Mouse (Mus musculus) heart, embryonic 11.5 days (tissue): ENCODE results near the gene Gm26602. TPM values are rescaled to one million over a fixed set of nuclear protein-coding genes. Genes with fewer than 3 reads are reported as not detected.

ENCODE experiments used
- ATAC-seq: fragments of 200-750 bp; cut with Nextera tagmentation; replicated peaks from 2 replicates; pipeline ENCODE4 v1.8.0; 2017; ENCODE audit warnings: moderate library complexity; ENCODE audit not compliant: insufficient number of reproducible peaks, low FRiP score, low TSS enrichment
- H3K27ac ChIP-seq: fragments of 300-500 bp; sonication (generic); 2 replicates; pipeline ENCODE4 v1.5.1; 2014; ENCODE audit warnings: mild to moderate bottlenecking, low read depth, low read length
- H3K27me3 ChIP-seq: fragments of 300-500 bp; sonication (generic); 2 replicates; pipeline ENCODE4 v1.6.1; 2014; ENCODE audit warnings: mild to moderate bottlenecking, low read length, mixed read lengths; ENCODE audit not compliant: control insufficient read depth, insufficient read depth
- H3K36me3 ChIP-seq: fragments of 300-500 bp; sonication (generic); 2 replicates; pipeline ENCODE4 v1.6.1; 2014; ENCODE audit warnings: mild to moderate bottlenecking, low read length, moderate library complexity, mixed read lengths; ENCODE audit not compliant: control insufficient read depth, insufficient read depth
- H3K4me1 ChIP-seq: fragments of 300-500 bp; sonication (generic); 2 replicates; pipeline ENCODE4 v1.6.1; 2014; ENCODE audit warnings: low read length; ENCODE audit not compliant: control insufficient read depth, insufficient read depth
- H3K4me2 ChIP-seq: fragments of 300-500 bp; sonication (generic); 2 replicates; pipeline ENCODE4 v1.6.1; 2014; ENCODE audit warnings: mild to moderate bottlenecking, moderate library complexity
- H3K4me3 ChIP-seq: fragments of 300-500 bp; sonication (generic); 2 replicates; pipeline ENCODE4 v1.5.1; 2014; ENCODE audit warnings: low read depth, low read length
- H3K9ac ChIP-seq: fragments of 300-500 bp; sonication (generic); 2 replicates; pipeline ENCODE4 v1.6.1; 2014; ENCODE audit warnings: mild to moderate bottlenecking, low read depth, low read length, moderate library complexity
- H3K9me3 ChIP-seq: fragments of 300-500 bp; sonication (generic); replicated peaks from 2 replicates; pipeline ENCODE4 v1.6.1; 2016; ENCODE audit warnings: low read length; ENCODE audit not compliant: control insufficient read depth
- WGBS: fragments of 180-500 bp; shearing (Covaris S2); extraction: QIAGEN DNeasy Blood & Tissue Kit; methylation state at CpG from one replicate; pipeline ENCODE4 v1.1.7; 2014; ENCODE audit not compliant: insufficient replicate concordance; 5-methylcytosine and 5-hydroxymethylcytosine counted together
- polyA plus RNA-seq: library from polyadenylated mRNA; unstranded; fragments of >200 nt; fragmentation: Nextera tagmentation; extraction: Ambion mirVana; gene quantifications from 2 replicates; pipeline ENCODE4 v1.2.1, GENCODE M21; 2014

The Gm26602 gene
- polyA plus RNA-seq, 1 experiment from 2014 or later: 8.1 TPM

DNA sequence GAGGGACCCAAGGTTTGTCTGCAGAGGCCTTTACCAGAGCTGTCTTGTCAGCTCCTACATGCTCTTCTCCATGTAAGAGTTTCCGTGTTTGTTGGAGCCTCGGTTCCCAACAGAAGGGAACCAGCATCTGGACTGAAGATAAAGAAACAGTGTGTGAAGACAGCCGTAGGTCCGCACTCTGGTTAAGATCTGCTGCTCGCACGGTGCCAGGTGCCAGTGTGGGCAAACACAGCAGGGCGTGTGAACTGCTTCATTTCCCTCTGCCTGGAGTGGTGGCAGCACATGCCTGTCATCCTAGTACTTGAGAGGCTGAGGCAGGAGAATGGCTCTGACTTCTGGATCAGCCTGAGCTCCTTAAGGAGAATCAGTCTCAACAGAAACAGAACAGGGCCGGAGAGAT is 38.8 kb upstream of the Gm26602 start:
- no peaks in the 10 kb centered on the region for H3K9me3 ChIP-seq
- peaks cover 8% of the 10 kb centered on the region for H3K4me1 ChIP-seq
- H3K4me2 ChIP-seq: no peak overlapping the region
- ATAC-seq: no peak
- no peak overlapping the region for H3K9ac ChIP-seq
- 80% methylated on average over 8 of the region's 8 CpGs for WGBS
- no peak overlapping the region for H3K4me3 ChIP-seq
- H3K27me3 ChIP-seq: peaks cover 8% of the 10 kb centered on the region; the same call in 1 of the 2 replicates
- no peaks in the 10 kb centered on the region for H3K36me3 ChIP-seq
- H3K27ac ChIP-seq: no peak overlapping the region

DNA sequence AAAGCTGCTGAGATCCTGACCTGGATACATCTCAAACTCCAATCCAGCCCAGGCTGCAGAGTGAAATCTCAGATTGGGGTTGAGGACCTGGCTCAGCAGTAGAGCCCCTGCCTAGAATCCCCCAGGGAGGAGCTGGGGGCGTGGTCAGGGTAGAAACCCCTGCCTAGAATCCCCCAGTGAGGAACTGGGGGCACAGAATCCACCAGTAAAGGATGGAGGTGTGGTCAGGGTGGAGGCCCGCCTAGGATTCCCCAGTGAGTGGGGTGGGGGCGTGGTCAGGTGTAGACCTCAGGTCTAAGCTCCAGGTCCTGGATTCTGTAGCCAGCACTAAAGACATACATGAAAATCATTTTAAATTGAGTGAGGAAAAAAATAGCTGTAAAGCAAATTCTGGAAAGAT is 37.8 kb upstream of the Gm26602 start:
- Histone ChIP-seq H3K36me3 (no peaks in the 10 kb centered on the region), H3K4me3 (no peak overlapping the region), H3K4me1 (peaks cover 8% of the 10 kb centered on the region), H3K9ac (no peak overlapping the region), H3K4me2 (no peak overlapping the region; the same call in 1 of the 2 replicates), H3K27ac (no peak overlapping the region), H3K9me3 (no peaks in the 10 kb centered on the region), H3K27me3 (peaks cover 8% of the 10 kb centered on the region; the same call in 1 of the 2 replicates)
- WGBS: 47% methylated on average over 3 of the region's 3 CpGs
- ATAC-seq: no peak

DNA sequence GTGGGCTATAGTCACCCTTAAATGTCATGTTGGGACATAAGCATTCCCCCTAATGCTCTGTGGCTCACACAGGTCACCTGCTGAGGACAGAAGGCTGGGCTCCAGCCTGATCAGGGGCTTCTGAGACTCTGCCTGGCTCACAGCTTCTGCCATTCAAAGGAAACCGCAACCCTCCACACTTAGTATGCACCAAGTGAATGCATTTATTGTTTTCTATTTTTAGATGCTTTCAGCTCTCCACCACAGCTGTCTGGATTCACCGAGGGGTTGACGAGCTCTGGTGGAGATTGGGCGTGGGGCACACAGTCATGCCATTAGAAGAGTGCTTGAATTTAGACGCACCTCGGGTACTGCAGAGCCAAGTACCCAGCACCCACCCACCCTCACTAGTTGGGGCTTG is 37.3 kb upstream of the Gm26602 start:
- Histone ChIP-seq H3K4me3 (peak overlapping the region; percentile 69), H3K27me3 (peaks cover 8% of the 10 kb centered on the region; the same call in 1 of the 2 replicates), H3K4me2 (peak overlapping the region; percentile 74), H3K9ac (peak overlapping the region; percentile 64; the same call in 1 of the 2 replicates), H3K4me1 (peaks cover 8% of the 10 kb centered on the region), H3K9me3 (no peaks in the 10 kb centered on the region), H3K36me3 (no peaks in the 10 kb centered on the region), H3K27ac (no peak overlapping the region)
- WGBS: 12% methylated on average over 6 of the region's 6 CpGs
- no peak for ATAC-seq

- 6% methylated on average over 19 of the region's 26 CpGs for WGBS
- ATAC-seq: no peak
- Histone ChIP-seq H3K4me2 (peak overlapping the region; percentile 74), H3K36me3 (no peaks in the 10 kb centered on the region), H3K27me3 (peaks cover 8% of the 10 kb centered on the region; the same call in 1 of the 2 replicates), H3K4me1 (peaks cover 8% of the 10 kb centered on the region), H3K4me3 (peak overlapping the region; percentile 69), H3K27ac (no peak overlapping the region), H3K9ac (peak overlapping the region; percentile 64), H3K9me3 (no peaks in the 10 kb centered on the region)
Observed at GRCm38 (mm10) chr10:79873715-79874289, 36.9 kb upstream of the Gm26602 start.

GRCm38 (mm10) chr10:79874290-79874862 is 36.3 kb upstream of the Gm26602 start, which contains the start of the genes Prtn3 and Plppr3:
Gene Prtn3 (plus strand): TSS chr10:79874476.
Gene Plppr3 (minus strand): TSS chr10:79874634.
- WGBS: 0% methylated on average over 42 of the region's 57 CpGs

DNA sequence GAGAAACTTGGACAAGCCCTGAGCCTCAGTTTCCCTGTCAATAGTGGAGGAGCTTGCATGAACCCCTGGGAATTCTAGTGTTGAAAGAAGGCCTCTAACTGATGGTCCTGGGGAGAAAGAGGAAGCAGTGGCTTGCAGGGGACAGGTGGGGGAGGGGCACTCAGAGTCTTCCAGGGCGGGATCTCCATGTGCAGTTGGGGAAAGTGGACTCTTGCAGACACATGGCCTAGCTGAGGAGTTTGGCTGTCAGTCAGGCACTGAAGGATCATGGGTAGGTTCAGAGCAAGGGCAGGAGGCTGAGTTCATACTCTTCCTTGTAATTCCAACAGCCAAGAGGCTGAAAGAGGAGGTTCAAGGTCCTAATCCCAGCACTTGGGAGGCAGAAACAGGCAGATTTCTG is 33.5 kb upstream of the Gm26602 start:
- no peak for ATAC-seq
- Histone ChIP-seq H3K4me3 (no peak overlapping the region), H3K36me3 (no peaks in the 10 kb centered on the region), H3K9ac (no peak overlapping the region), H3K4me2 (no peak overlapping the region), H3K4me1 (peaks cover 20% of the 10 kb centered on the region), H3K27ac (no peak overlapping the region), H3K27me3 (peaks cover 12% of the 10 kb centered on the region), H3K9me3 (no peaks in the 10 kb centered on the region)
- 36% methylated on average over 1 of the region's 1 CpGs for WGBS

More at GRCm38 (mm10) chr10:79874290-79874862, 36.3 kb upstream of the Gm26602 start, which contains the start of the genes Prtn3 and Plppr3:
- H3K27me3 ChIP-seq: peaks cover 8% of the 10 kb centered on the region; the same call in 1 of the 2 replicates
- peak within 1 kb of the TSS; percentile 64 for H3K9ac ChIP-seq
- H3K27ac ChIP-seq: no peak within 1 kb of the TSS
- H3K36me3 ChIP-seq: no peaks in the 10 kb centered on the region
- ATAC-seq: peak; percentile 50
- H3K4me1 ChIP-seq: peaks cover 9% of the 10 kb centered on the region
- H3K9me3 ChIP-seq: no peaks in the 10 kb centered on the region
- peak within 1 kb of the TSS; percentile 74 for H3K4me2 ChIP-seq
- peak within 1 kb of the TSS; percentile 69 for H3K4me3 ChIP-seq

- 57% methylated on average over 12 of the region's 12 CpGs for WGBS
- Histone ChIP-seq H3K4me1 (peaks cover 25% of the 10 kb centered on the region), H3K27me3 (peaks cover 15% of the 10 kb centered on the region), H3K9ac (no peak overlapping the region), H3K4me2 (no peak overlapping the region), H3K4me3 (no peak overlapping the region), H3K27ac (no peak overlapping the region), H3K9me3 (no peaks in the 10 kb centered on the region), H3K36me3 (no peaks in the 10 kb centered on the region)
- no peak for ATAC-seq
Observed at GRCm38 (mm10) chr10:79877757-79878156, 32.9 kb upstream of the Gm26602 start.

GRCm38 (mm10) chr10:79879527-79879926 is 31.1 kb upstream of the Gm26602 start:
- Histone ChIP-seq H3K4me1 (peaks cover 21% of the 10 kb centered on the region), H3K36me3 (no peaks in the 10 kb centered on the region), H3K4me3 (no peak overlapping the region), H3K9me3 (no peaks in the 10 kb centered on the region), H3K27me3 (peaks cover 15% of the 10 kb centered on the region), H3K9ac (no peak overlapping the region), H3K4me2 (no peak overlapping the region), H3K27ac (no peak overlapping the region)
- WGBS: 41% methylated on average over 3 of the region's 3 CpGs
- no peak for ATAC-seq
